Mouse (Mus musculus) kidney, adult 2 months (tissue): Measurements from ENCODE around the gene Axin1. TPM values are rescaled to one million over a fixed set of nuclear protein-coding genes. Genes with fewer than 3 reads are reported as not detected.
A peak's percentile ranks its signal among the peaks of the same experiment; 100 is the strongest.

Experiments
- DNase-seq: peaks from one replicate; pipeline ENCODE4 v3.0.0; 2021
- H3K27ac ChIP-seq: fragments of 200-500 bp; 2 replicates; pipeline ENCODE4 v1.5.1; 2012; ENCODE audit warnings: low read depth, low read length, control low read depth, inconsistent platforms; ENCODE audit not compliant: insufficient read depth
- H3K27me3 ChIP-seq: fragments of 200-500 bp; replicated peaks from 2 replicates; pipeline ENCODE4 v1.6.1; 2012; ENCODE audit warnings: mild to moderate bottlenecking, moderate library complexity, low read length, inconsistent platforms; ENCODE audit not compliant: control insufficient read depth, insufficient read depth
- H3K36me3 ChIP-seq: fragments of 200-500 bp; 2 replicates; pipeline ENCODE4 v1.6.1; 2012; ENCODE audit warnings: mild to moderate bottlenecking, moderate library complexity, low read length, inconsistent platforms; ENCODE audit not compliant: control insufficient read depth, insufficient read depth
- H3K4me1 ChIP-seq: fragments of 200-500 bp; 2 replicates; pipeline ENCODE4 v1.6.1; 2011; ENCODE audit warnings: low read length; ENCODE audit not compliant: control insufficient read depth, insufficient read depth
- H3K4me3 ChIP-seq: fragments of 200-500 bp; 2 replicates; pipeline ENCODE4 v1.5.1; 2011; ENCODE audit warnings: mild to moderate bottlenecking, low read depth, low read length, control low read depth; ENCODE audit not compliant: insufficient read depth
- CTCF ChIP-seq: fragments of 200-500 bp; conservative IDR thresholded peaks from 2 replicates; pipeline ENCODE4 v1.5.1; 2011; ENCODE audit warnings: low read depth, mild to moderate bottlenecking, control low read depth, low read length, moderate library complexity, mixed read lengths; ENCODE audit not compliant: insufficient read depth, insufficient read length
- POLR2A ChIP-seq: fragments of 200-500 bp; IDR thresholded peaks from one replicate; pipeline ENCODE4 v1.6.1; 2011; ENCODE audit warnings: low read depth, low read length, control low read depth
- WGBS: fragments of 180-500 bp; shearing (Covaris S2); methylation state at CpG from one replicate; pipeline ENCODE4 v1.1.7; 2018; 5-methylcytosine and 5-hydroxymethylcytosine counted together
- polyA plus RNA-seq: library from polyadenylated mRNA; depleted of rRNA; stranded (reverse); fragments of >200 nt; gene quantifications from 2 replicates; pipeline ENCODE4 v1.2.3, GENCODE M21; 2012

Axin1 gene
- polyA plus RNA-seq, 1 experiment, result 18.5 TPM

- H3K27me3 ChIP-seq, result no peaks in the 10 kb centered on the region
- H3K4me3 ChIP-seq, result no peak overlapping the region
- TF ChIP-seq POLR2A (no peak), CTCF (no peak)
- peaks cover 11% of the 10 kb centered on the region; the same call in 1 of the 2 replicates for H3K4me1 ChIP-seq
- 81% methylated on average over 11 of the region's 11 CpGs for WGBS
- H3K27ac ChIP-seq, result no peak overlapping the region
- no peak for DNase-seq
- H3K36me3 ChIP-seq, result no peaks in the 10 kb centered on the region
Measured at GRCm38 (mm10) chr17:26137106-26137750, 1.3 kb upstream of the Axin1 start.

- H3K36me3 ChIP-seq, result no peaks in the 10 kb centered on the region
- TF ChIP-seq POLR2A (no peak), CTCF (no peak)
- H3K4me3 ChIP-seq, result peak overlapping the region; percentile 98
- 72% methylated on average over 2 of the region's 2 CpGs for WGBS
- no peak for DNase-seq
- H3K27ac ChIP-seq, result no peak overlapping the region
- H3K4me1 ChIP-seq, result peaks cover 12% of the 10 kb centered on the region; the same call in 1 of the 2 replicates
- H3K27me3 ChIP-seq, result no peaks in the 10 kb centered on the region
Measured at GRCm38 (mm10) chr17:26137751-26138130, 747 bp upstream of the Axin1 start.

DNA sequence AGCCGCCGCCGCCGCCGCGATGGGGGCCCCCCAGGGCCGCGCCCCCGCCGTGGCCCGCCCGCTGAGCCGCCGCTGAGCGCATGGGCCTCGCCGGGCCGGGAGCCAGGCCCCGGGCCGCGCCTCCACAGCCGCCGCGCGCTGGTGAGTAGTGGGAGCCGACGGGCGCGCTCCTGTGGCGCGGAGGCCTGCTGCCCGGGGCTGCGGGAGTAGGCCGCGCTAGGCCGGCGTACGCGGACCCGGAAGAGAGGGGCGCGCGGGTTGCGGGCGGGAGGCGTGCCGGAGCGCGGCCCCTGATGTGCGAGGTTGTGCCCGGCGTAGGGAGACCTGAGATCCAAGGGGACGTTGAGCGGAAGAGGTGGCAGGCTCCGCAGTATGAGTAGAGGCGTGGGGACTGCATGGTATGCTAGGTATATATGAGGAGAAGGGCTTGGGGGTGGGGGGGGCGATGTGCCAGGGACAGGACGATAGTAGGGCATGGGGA is 453 bp downstream of the Axin1 start:
- no peak for DNase-seq
- Histone ChIP-seq H3K4me3 (peak overlapping the region; percentile 98), H3K27me3 (no peaks in the 10 kb centered on the region), H3K36me3 (no peaks in the 10 kb centered on the region), H3K4me1 (peaks cover 18% of the 10 kb centered on the region; the same call in 1 of the 2 replicates), H3K27ac (peak overlapping the region; percentile 66)
- WGBS, result 4% methylated on average over 58 of the region's 58 CpGs
- TF ChIP-seq POLR2A (no peak), CTCF (no peak)

DNA sequence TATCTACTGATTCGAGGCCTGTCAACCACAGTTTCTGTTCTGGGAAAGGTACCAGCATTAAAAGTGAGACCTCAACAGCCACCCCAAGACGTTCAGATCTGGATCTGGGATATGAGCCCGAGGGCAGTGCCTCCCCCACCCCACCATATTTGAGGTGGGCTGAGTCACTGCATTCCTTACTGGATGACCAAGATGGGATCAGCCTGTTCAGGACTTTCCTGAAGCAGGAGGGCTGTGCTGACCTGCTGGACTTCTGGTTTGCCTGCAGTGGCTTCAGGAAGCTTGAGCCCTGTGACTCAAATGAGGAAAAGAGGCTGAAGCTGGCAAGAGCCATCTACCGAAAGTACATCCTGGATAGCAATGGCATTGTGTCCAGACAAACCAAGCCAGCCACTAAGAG is 4.3 kb downstream of the Axin1 start:
- H3K27ac ChIP-seq, result 0 out of 2 replicates have a peak overlapping the region, but pooled peaks have one; percentile 26
- H3K36me3 ChIP-seq, result no peaks in the 10 kb centered on the region
- no peak overlapping the region for H3K4me3 ChIP-seq
- no peaks in the 10 kb centered on the region for H3K27me3 ChIP-seq
- WGBS, result 64% methylated on average over 4 of the region's 4 CpGs
- TF ChIP-seq CTCF, result no peak
- TF ChIP-seq POLR2A, result no peak
- H3K4me1 ChIP-seq, result peaks cover 21% of the 10 kb centered on the region; the same call in 1 of the 2 replicates
- DNase-seq, result no peak

GRCm38 (mm10) chr17:26143386-26143785 is 4.9 kb downstream of the Axin1 start:
- Histone ChIP-seq H3K27me3 (no peaks in the 10 kb centered on the region), H3K4me1 (peaks cover 18% of the 10 kb centered on the region; the same call in 1 of the 2 replicates), H3K4me3 (no peak overlapping the region), H3K27ac (no peak overlapping the region), H3K36me3 (no peaks in the 10 kb centered on the region)
- TF ChIP-seq CTCF (no peak), POLR2A (no peak)
- 89% methylated on average over 5 of the region's 5 CpGs for WGBS
- DNase-seq, result no peak

- H3K4me1 ChIP-seq, result peaks cover 3% of the 10 kb centered on the region; the same call in 1 of the 2 replicates
- H3K4me3 ChIP-seq, result no peak overlapping the region
- DNase-seq, result no peak
- no peaks in the 10 kb centered on the region for H3K27me3 ChIP-seq
- TF ChIP-seq POLR2A (no peak), CTCF (no peak)
- H3K36me3 ChIP-seq, result no peaks in the 10 kb centered on the region
- H3K27ac ChIP-seq, result no peak overlapping the region
- 88% methylated on average over 2 of the region's 2 CpGs for WGBS
Measured at GRCm38 (mm10) chr17:26149056-26149455, 10.6 kb downstream of the Axin1 start.

- 94% methylated on average over 2 of the region's 2 CpGs for WGBS
- H3K4me3 ChIP-seq, result no peak overlapping the region
- no peak for DNase-seq
- no peaks in the 10 kb centered on the region for H3K36me3 ChIP-seq
- TF ChIP-seq POLR2A (no peak), CTCF (no peak)
- H3K27me3 ChIP-seq, result no peaks in the 10 kb centered on the region
- H3K4me1 ChIP-seq, result no peaks in the 10 kb centered on the region
- H3K27ac ChIP-seq, result no peak overlapping the region
Measured at GRCm38 (mm10) chr17:26151886-26152630, 13.6 kb downstream of the Axin1 start.
